Mouse (Mus musculus) megakaryocyte, embryonic 14.5 days (primary cell): ENCODE data around the gene 2210011C24Rik.

Source experiments
- FLI1 ChIP-seq: IDR thresholded peaks from 2 replicates; pipeline ENCODE4 v1.6.1; 2012; ENCODE audit warnings: low read length, inconsistent platforms, mixed read lengths
- GATA1 ChIP-seq: IDR thresholded peaks from 3 replicates; pipeline ENCODE4 v1.6.1; 2012; ENCODE audit warnings: mixed read lengths, low read length, inconsistent platforms, borderline replicate concordance

- no peak for TF ChIP-seq GATA1
- TF ChIP-seq FLI1 = no peak
These were observed 47.3 kb upstream of the 2210011C24Rik start for GRCm38 (mm10) chr8:84059226-84059625.
